Comparison of ENCODE assay signal across 9 mouse cellular contexts in the genomic region with DNA sequence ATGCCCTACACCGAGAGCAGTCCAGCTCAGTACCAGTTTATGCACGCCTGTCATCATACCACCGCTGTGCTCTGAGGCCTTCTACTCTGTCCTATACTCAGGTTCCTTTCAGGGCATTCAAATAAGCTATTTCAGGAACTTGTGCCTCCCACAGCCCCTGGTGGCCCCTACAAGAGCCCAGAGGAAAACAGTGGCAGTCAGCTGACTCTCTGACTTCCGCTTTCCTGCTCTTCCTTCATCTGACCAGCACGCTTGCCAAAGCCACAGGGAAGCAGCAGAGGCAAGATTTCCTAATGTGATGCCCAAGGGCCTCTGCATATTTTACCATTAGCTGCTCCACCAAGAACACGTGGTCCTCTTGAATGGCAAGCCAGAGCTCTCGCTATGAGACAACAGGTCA. TPM values are rescaled to one million over a fixed set of nuclear protein-coding genes. Genes with fewer than 3 reads are reported as not detected.
DNase-seq lines count a peak whose midpoint lies in the region.
"Had no signal": no experiment of that assay in that cellular context is flagged by ENCODE, and none has a peak within 500 bp of the region (broad histone marks: within the 10 kb centered on the region; RNA-seq: fewer than 3 reads in every experiment).

No protein-coding gene starts in this region.

- peaks cover 14% of the 10 kb centered on the region for H3K4me1 ChIP-seq in embryonic facial prominence, embryonic 10.5 days

- no peaks in the 10 kb centered on the region for H3K9me3 ChIP-seq in embryonic facial prominence, embryonic 10.5 days

- no peaks in the 10 kb centered on the region for H3K36me3 ChIP-seq in embryonic facial prominence, embryonic 10.5 days (replicated peaks)

- H3K27me3 ChIP-seq in embryonic facial prominence, embryonic 10.5 days (replicated peaks; ENCODE audit: low read depth, poor library complexity, severe bottlenecking): peaks cover 5% of the 10 kb centered on the region; the same call in 1 of the 2 replicates

- H3K4me3 ChIP-seq in embryonic facial prominence, embryonic 10.5 days: no peak overlapping the region

- WGBS in embryonic facial prominence, embryonic 10.5 days: 60% methylated on average over 7 of the region's 7 CpGs

- H3K27ac ChIP-seq in embryonic facial prominence, embryonic 10.5 days (replicated peaks): peak overlapping the region; percentile 59; the same call in 1 of the 2 replicates

- DNase-seq in right cerebral cortex, postnatal 10 days (ENCODE audit: low spot score in 2 of 2): peak; percentile 41 to 47
- no peak for DNase-seq in right cerebral cortex, postnatal 36 days (ENCODE audit: low spot score in 2 of 2)
- peak; percentile 21 for DNase-seq in embryonic facial prominence, embryonic 10.5 days (ENCODE audit: low spot score)
- peak; percentile 28 to 29 for DNase-seq in kidney, postnatal 36 days
- DNase-seq in skeletal muscle tissue, adult 2 months (ENCODE audit: low read depth, low spot score): peak; percentile 72
- no peak for DNase-seq in thymus, postnatal 25 days
- DNase-seq in cerebellum, adult 9-11 months: no peak
- DNase-seq in cerebellum, adult 9-10 months: no peak
- DNase-seq: left cerebral cortex, postnatal 4 days had no signal

RNA-seq across cellular contexts. Expression of a gene that starts 28.4 kb away (rescaled TPM):
- 11.1 and 12.2 TPM in 2 replicates for polyA plus RNA-seq in embryonic facial prominence, embryonic 10.5 days (2016; fragmentation: Nextera tagmentation; extraction: Ambion mirVana)

RNA-seq across cellular contexts. Expression of a gene that starts 29.1 kb away (rescaled TPM):
- polyA plus RNA-seq in embryonic facial prominence, embryonic 10.5 days (2016; fragmentation: Nextera tagmentation; extraction: Ambion mirVana): 11.4 and 11.6 TPM in 2 replicates

RNA-seq across cellular contexts. Expression of a gene that starts 49.4 kb away (rescaled TPM):
- 148 and 172 TPM in 2 replicates for polyA plus RNA-seq in embryonic facial prominence, embryonic 10.5 days (2016; fragmentation: Nextera tagmentation; extraction: Ambion mirVana)

RNA-seq across cellular contexts. Expression of a gene that starts 50.2 kb away (rescaled TPM):
- 83.5 and 90.0 TPM in 2 replicates for polyA plus RNA-seq in embryonic facial prominence, embryonic 10.5 days (2016; fragmentation: Nextera tagmentation; extraction: Ambion mirVana)

RNA-seq across cellular contexts. Expression of a gene that starts 52.8 kb away (rescaled TPM):
- 1.8 and 2.8 TPM in 2 replicates for polyA plus RNA-seq in embryonic facial prominence, embryonic 10.5 days (2016; fragmentation: Nextera tagmentation; extraction: Ambion mirVana)

Comparison
In these comparisons a context has a peak if more than half of its experiments do, and no peak if none do; other contexts are left out.
1. DNase-seq: peak in right cerebral cortex, postnatal 10 days (2 of 2), embryonic facial prominence, embryonic 10.5 days (single experiment), kidney, postnatal 36 days (2 of 2) and skeletal muscle tissue, adult 2 months (single experiment); none in right cerebral cortex, postnatal 36 days (0 of 2), thymus, postnatal 25 days (single experiment), cerebellum, adult 9-11 months (single experiment) and cerebellum, adult 9-10 months (single experiment).